Mouse (Mus musculus) bone marrow, adult 2 months (tissue): ENCODE data around the gene Rpf1. TPM values are rescaled to one million over a fixed set of nuclear protein-coding genes. Genes with fewer than 3 reads are reported as not detected.
A peak's percentile ranks its signal among the peaks of the same experiment; 100 is the strongest.

Source experiments
- H3K27ac ChIP-seq: fragments of 200-500 bp; 2 replicates; pipeline ENCODE4 v1.5.1; 2012; ENCODE audit warnings: low read depth, mild to moderate bottlenecking, control low read depth, inconsistent platforms, low read length; ENCODE audit not compliant: control insufficient read depth, poor library complexity, insufficient read depth
- H3K4me1 ChIP-seq: fragments of 200-500 bp; 2 replicates; pipeline ENCODE4 v1.6.1; 2011; ENCODE audit warnings: low read length; ENCODE audit not compliant: control insufficient read depth, insufficient read depth
- H3K4me3 ChIP-seq: fragments of 200-500 bp; replicated peaks from 2 replicates; pipeline ENCODE3; 2011; ENCODE audit warnings: mild to moderate bottlenecking, low read depth, low read length, control low read depth; ENCODE audit not compliant: control insufficient read depth
- CTCF ChIP-seq: fragments of 200-500 bp; IDR thresholded peaks from 2 replicates; pipeline ENCODE4 v1.5.1; 2011; ENCODE audit warnings: low read length, control low read depth; ENCODE audit not compliant: control insufficient read depth, insufficient read depth
- POLR2A ChIP-seq: fragments of 200-500 bp; IDR thresholded peaks from 2 replicates; pipeline ENCODE4 v1.6.1; 2011; ENCODE audit warnings: low read depth, mild to moderate bottlenecking, control low read depth, low read length, borderline replicate concordance; ENCODE audit not compliant: control insufficient read depth
- WGBS: fragments of 180-500 bp; shearing (Covaris S2); methylation state at CpG from one replicate; pipeline ENCODE4 v1.1.7; 2018; 5-methylcytosine and 5-hydroxymethylcytosine counted together
- polyA plus RNA-seq: library from polyadenylated mRNA; stranded (reverse); fragments of >200 nt; gene quantifications from 2 replicates; pipeline ENCODE4 v1.2.4, GENCODE M21; 2011; ENCODE audit warnings: low replicate concordance; ENCODE audit not compliant: missing spikeins, insufficient read depth, insufficient read length

Gene Rpf1
- polyA plus RNA-seq, 1 experiment: 55.3 TPM

GRCm38 (mm10) chr3:146562936-146563335, 41.7 kb upstream of the Rpf1 start:
- no peak for TF ChIP-seq CTCF
- TF ChIP-seq POLR2A: no peak
- Histone ChIP-seq H3K4me1 (no peaks in the 10 kb centered on the region), H3K27ac (no peak overlapping the region), H3K4me3 (no peak overlapping the region)
- WGBS: 72% methylated on average over 7 of the region's 7 CpGs

- TF ChIP-seq CTCF (no peak), POLR2A (no peak)
- H3K4me3 ChIP-seq: no peak overlapping the region
- H3K4me1 ChIP-seq: no peaks in the 10 kb centered on the region
- WGBS: 84% methylated on average over 6 of the region's 6 CpGs
- H3K27ac ChIP-seq: no peak overlapping the region
Observed at GRCm38 (mm10) chr3:146557507-146557906, 36.3 kb upstream of the Rpf1 start.

GRCm38 (mm10) chr3:146556567-146556966, 35.3 kb upstream of the Rpf1 start:
- Histone ChIP-seq H3K4me3 (no peak overlapping the region), H3K4me1 (no peaks in the 10 kb centered on the region), H3K27ac (no peak overlapping the region)
- 84% methylated on average over 1 of the region's 1 CpGs for WGBS
- TF ChIP-seq POLR2A (no peak), CTCF (no peak)

- Histone ChIP-seq H3K27ac (no peak overlapping the region), H3K4me1 (no peaks in the 10 kb centered on the region), H3K4me3 (no peak overlapping the region)
- TF ChIP-seq CTCF (no peak), POLR2A (no peak)
- WGBS: 80% methylated on average over 7 of the region's 7 CpGs
Observed at GRCm38 (mm10) chr3:146554816-146555215, 33.6 kb upstream of the Rpf1 start.

GRCm38 (mm10) chr3:146543632-146544031, 22.4 kb upstream of the Rpf1 start:
- Histone ChIP-seq H3K27ac (no peak overlapping the region), H3K4me3 (no peak overlapping the region), H3K4me1 (no peaks in the 10 kb centered on the region; the same call in 1 of the 2 replicates)
- WGBS: 50% methylated on average over 1 of the region's 1 CpGs
- no peak for TF ChIP-seq CTCF
- TF ChIP-seq POLR2A: no peak

- Histone ChIP-seq H3K27ac (no peak overlapping the region), H3K4me3 (no peak overlapping the region), H3K4me1 (no peaks in the 10 kb centered on the region; the same call in 1 of the 2 replicates)
- WGBS: 10% methylated on average over 4 of the region's 4 CpGs
- no peak for TF ChIP-seq CTCF
- TF ChIP-seq POLR2A: no peak
Observed at GRCm38 (mm10) chr3:146540521-146541273, 19.5 kb upstream of the Rpf1 start.

- no peak overlapping the region for H3K27ac ChIP-seq
- WGBS: 81% methylated on average over 6 of the region's 6 CpGs
- TF ChIP-seq CTCF (no peak), POLR2A (no peak)
- no peak overlapping the region for H3K4me3 ChIP-seq
- H3K4me1 ChIP-seq: no peaks in the 10 kb centered on the region
Observed at GRCm38 (mm10) chr3:146534986-146535385, 13.8 kb upstream of the Rpf1 start.

- TF ChIP-seq CTCF (no peak), POLR2A (no peak)
- no peak overlapping the region for H3K4me3 ChIP-seq
- WGBS: 68% methylated on average over 2 of the region's 2 CpGs
- no peak overlapping the region for H3K27ac ChIP-seq
- no peaks in the 10 kb centered on the region for H3K4me1 ChIP-seq
Observed at GRCm38 (mm10) chr3:146528335-146528734, 7.1 kb upstream of the Rpf1 start.

GRCm38 (mm10) chr3:146521652-146522020, 407 bp upstream of the Rpf1 start:
- 17% methylated on average over 8 of the region's 8 CpGs for whole genome bisulfite sequencing
- Histone ChIP-seq H3K4me3 (peak overlapping the region; percentile 89), H3K4me1 (no peaks in the 10 kb centered on the region; the same call in 1 of the 2 replicates), H3K27ac (peak overlapping the region; percentile 99)
- no peak for TF ChIP-seq CTCF
- no peak for TF ChIP-seq POLR2A
